Mouse (Mus musculus) CH12F3 (cell line): Measurements from ENCODE around the gene Cables2.

Experiments used
- in situ Hi-C: fragments of 300-500 bp; cut with MboI; formaldehyde crosslinking; loops from 2 replicates; pipeline ENCODE4 v1.14.3; 2020; ENCODE audit warnings: low sequenced_read_pairs

Gene Cables2

DNA sequence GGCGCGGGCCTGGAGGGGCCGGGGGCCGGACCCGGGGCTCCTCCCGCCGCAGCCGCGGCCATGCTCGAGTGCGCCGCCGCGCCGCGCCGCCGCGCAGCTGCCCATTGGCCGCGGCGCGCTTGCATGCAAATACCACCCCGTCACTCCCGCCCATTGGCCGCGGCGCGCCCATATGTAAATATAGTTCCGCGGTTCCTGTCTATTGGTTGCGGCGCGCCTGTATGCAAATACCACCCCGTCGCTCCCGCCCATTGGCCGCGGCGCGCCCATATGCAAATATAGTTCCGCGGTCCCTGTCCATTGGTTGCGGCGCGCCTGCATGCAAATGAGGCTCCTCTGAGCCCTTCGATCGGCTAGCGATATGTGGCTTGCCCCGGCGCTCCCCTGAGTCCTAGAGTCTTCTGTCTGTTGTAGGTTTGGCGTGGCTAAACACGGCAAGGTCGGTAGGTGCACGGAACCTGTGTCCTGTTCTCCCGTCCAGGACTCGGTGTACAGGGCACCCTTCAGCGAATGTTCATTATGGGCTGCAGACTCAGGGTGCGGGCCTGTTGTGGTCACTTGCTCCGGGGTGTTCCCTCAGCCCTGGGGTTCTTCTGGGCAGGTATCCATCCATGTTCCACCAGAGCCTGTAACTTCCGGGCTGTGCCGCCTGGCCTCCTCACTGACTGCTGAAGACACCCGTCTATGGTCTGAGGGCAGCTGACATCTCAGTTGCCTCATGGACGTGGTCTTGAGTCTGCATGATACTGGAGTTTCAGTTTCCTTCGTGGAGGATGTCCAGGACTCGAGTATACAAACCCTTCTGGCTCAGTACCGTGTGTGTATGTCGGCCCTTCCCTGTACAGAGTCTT, at the start of gene Cables2:
Gene Cables2, minus strand, starts transcription at position 103 of the 851 bp plus-strand sequence.
- in situ Hi-C loops = loop anchor here (5.0 kb wide), 1 partner anchor 69 kb away; no protein-coding TSS in a partner anchor

DNA sequence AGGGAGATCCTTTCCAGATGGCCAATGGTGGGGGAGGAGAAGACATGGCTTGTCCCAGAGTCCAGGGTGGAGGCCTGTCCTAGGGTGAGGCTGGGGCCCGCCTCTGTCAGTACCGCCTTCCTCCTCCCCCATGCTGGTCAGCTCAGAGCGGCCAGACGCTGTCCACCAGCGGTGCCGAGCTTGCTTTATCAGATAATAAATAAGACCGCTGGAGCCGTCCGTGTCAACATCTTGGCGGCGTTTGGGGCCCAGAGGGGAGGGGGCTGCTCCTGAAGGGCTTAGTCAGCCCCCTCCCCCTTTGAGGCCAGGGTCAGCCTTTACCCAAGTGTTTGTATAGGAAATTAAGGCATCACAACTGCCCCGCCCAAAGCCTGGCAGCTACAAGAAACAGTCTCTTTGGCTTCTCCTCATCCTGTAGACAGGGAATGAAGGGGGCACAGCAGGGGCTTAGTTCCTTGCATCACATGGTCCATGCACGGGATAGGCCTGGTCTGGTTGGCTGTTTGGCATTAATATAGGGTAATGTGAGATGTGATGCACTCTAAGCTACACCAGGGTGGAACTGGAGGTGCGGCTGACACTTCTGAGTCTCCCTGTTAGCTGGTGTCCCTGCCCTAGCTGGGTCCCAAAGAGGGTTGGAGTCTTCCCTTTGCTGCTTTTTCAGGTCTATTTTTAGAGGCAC, 49.5 kb upstream of the Cables2 start:
- in situ Hi-C loops = no loop called here

DNA sequence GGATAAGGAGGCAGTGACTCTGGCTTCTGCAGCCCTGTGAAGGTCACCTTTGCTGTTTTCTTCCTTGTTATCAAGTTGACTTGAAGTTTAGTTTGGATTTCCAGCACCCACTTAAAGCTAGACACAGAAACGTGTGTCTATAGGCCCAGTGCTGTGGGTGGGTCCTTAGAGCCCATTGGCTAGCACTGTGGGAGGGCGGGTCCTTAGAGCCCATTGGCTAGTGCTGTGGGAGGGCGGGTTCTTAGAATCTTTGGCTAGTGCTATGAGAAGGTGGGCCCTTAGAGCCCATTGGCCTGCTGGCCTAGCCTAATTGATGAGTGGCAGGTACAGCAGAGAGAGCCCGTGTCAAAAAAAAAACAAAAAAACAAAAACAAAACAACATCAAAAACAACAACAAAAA, 46.9 kb upstream of the Cables2 start:
- in situ Hi-C loops = no loop called here

DNA sequence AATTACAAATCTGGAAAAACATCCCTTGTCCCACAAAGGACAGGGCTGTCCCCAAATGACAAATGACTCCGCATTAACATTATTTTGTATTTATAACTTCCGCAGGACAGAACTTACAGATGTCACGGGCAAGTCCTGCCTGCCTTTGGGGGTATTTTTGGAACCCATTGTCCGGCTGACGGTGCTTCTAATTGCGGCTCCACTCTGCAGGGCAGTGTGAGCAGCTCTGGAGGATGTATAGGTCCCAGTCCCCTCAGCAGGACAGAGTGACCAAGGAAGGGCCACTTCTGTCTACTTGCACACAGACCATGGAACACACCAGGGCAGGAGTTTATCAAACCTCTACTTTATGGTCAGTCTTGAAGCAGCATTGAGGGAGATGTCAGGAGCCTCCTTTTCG, 44.3 kb upstream of the Cables2 start:
- in situ Hi-C loops = no loop called here

DNA sequence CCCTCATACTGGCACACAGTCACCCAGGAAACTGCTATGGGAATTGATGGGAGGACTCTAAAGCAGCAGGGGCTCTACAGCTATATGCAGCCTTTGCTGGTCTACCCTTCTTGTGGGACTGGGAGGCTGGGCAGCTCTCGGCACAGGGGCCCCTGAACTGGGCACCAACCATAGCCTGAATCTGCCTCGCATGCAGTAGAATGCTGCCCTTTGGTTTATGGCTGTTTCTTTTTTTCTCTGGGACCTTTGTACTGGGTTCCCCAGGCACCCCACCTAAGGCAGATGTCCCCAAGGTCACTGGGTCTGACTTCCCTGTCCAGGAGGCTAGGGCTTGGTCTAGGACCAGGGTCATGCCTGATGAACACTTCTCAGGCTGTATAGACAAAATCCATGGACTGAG, 41.0 kb upstream of the Cables2 start:
- in situ Hi-C loops = no loop called here

DNA sequence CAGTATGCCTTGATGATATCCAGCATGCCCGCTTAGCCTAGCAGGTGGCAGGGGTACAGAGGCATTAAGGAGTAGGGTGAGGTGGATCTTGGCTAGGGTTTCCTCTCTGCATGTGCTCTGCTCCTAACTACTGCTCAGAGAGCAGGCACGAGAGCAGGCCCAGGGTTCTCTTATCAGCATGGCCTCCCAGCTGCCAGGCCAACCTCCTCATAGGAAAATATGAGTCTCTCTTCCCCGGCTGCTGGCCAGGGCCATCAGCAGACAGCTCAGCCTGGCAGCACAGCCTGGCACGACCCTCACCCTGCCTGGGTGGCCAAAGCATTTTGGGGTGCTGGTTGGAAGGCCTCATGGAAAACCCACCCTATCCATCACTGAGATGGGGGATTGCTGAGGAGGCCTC, 37.9 kb upstream of the Cables2 start:
- in situ Hi-C loops = no loop called here

- in situ Hi-C loops = no loop called here
Measured at GRCm38 (mm10) chr2:180307680-180308079, 34.4 kb upstream of the Cables2 start.

DNA sequence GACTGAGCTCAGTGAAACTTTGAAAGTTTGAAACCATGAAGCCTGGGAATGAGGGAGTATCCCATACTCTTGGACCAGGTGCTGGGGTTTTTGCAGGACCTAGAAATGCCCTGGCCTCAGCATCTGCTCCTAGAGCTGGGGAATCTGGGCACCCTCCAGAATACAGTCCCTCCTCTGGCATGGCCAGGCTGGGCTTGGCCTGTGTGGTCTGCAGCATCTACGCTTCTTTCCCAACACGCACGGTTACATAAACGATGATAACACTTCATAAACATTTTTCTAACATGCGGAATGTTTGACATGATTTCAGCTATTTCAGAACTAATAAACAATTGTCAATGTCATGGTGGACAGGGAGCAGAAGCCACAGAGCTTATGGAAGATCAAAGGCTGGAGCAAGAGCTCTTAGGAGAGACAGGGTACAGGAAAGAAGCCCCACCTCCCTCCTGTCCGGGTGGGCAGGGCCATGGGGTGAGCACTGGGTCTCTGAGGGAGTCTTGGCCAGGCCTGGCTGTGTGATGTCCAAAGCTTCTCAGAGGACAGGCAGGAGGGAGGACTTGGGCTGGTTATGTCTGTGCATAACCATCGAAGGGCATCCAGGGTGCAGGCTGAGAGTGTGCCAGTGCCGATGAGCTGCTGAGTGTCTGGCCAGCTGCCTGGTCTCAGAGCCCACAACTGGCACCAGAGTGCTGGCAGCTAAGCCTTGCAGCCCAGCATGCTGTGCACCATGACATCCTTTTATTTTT, 33.3 kb upstream of the Cables2 start:
- in situ Hi-C loops = no loop called here

- in situ Hi-C loops = no loop called here
Measured at GRCm38 (mm10) chr2:180306009-180306408, 32.7 kb upstream of the Cables2 start.

DNA sequence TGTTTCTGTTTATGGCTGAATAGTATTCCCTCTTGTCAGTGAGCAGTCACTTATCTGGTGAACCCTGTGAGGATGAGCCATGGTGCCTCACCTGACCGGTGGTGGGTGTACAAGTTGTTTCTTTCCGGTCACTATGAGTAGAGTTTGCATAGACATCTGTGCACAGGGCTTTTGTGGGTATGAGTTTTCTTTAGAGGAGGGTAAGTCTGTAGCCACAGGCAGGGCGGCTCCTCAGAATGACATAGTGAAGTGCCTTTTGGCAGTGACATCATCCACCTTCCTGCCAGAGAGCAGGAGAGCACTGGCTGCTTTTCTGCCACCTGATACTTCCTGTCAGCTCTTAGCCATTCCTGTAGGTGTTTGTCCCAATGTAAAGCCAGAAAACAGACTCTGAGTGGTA, 32.2 kb upstream of the Cables2 start:
- in situ Hi-C loops = no loop called here

GRCm38 (mm10) chr2:180304554-180304953, 31.3 kb upstream of the Cables2 start:
- in situ Hi-C loops = no loop called here

DNA sequence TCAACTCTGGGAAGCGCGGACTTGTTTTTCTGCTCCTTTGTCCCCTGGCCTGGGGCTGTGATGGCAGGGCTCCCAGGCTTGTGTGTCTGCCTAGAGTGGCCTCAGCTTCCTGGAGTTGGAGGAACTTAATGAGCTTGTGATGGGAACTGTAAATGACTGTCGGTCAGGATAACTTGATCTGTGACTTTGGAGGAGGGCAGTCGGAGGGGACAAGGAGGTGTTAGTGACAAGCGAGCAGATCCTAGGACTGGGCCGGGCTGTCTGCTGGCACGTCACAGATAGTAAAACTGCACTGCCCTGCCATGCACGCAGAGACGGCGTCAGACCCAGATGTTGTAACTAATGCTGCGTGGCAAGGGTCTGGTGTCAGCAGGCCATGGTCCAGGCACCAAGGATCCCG, 30.2 kb upstream of the Cables2 start:
- in situ Hi-C loops = no loop called here

DNA sequence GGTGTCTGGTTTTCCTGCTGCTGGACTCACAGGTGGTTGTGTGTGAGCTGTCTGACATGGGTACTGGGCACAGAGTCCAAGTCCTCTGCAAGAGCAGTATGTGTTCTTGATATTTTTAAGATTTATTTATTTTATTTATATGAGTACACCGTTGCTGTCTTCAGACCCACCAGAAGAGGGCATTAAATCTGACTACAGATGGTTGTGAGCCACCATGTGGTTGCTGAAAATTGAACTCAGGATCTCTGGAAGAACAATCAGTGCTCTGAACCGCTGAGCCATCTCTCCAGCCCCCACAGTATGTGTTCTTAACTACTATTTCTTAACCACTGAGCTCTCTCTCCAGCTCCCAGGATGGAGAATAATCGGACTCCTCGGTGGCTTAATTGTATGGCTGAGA, 28.9 kb upstream of the Cables2 start:
- in situ Hi-C loops = no loop called here

DNA sequence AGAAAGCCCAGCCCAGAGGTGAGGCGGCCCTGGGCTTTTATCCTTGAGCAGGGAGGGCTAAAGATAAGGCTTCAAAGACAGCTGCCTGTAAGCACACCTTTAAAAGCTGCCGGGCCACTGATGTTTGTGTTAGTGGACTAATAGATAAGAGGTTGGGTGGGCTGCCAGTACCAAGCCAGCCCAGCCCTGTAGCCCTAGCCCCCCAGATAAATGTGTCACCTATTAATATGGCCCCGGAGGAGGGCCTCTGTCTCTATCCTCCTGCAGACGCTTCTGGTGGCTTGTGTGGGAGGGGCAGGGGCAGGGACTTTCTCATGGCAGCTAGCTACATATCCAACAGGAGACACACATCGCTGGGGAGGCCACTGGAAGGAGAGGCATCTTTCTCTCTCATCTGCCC, 27.5 kb upstream of the Cables2 start:
- in situ Hi-C loops = no loop called here

DNA sequence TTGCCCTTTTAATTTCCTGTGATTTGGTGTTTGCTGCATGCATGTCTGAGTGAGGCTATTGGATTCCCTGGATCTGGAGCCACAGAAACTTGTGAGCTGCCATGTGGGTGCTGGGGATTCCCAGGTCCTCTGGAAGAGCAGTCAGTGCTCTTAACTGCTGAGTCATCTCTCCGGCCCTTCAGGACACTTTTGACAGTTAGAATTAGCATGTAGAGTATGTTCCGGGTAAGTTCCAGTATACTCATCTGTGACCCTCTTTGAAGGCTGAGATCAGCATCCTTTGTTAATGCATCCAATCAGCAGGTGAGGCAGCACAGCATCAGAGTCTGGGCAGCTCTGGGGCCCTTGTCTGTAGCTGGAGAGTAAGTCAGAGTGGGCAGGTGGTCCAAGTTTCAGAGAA, 27.0 kb upstream of the Cables2 start:
- in situ Hi-C loops = no loop called here

GRCm38 (mm10) chr2:180292906-180293305, 19.6 kb upstream of the Cables2 start:
- in situ Hi-C loops = no loop called here

- in situ Hi-C loops = no loop called here
Measured at GRCm38 (mm10) chr2:180292026-180292425, 18.7 kb upstream of the Cables2 start.

DNA sequence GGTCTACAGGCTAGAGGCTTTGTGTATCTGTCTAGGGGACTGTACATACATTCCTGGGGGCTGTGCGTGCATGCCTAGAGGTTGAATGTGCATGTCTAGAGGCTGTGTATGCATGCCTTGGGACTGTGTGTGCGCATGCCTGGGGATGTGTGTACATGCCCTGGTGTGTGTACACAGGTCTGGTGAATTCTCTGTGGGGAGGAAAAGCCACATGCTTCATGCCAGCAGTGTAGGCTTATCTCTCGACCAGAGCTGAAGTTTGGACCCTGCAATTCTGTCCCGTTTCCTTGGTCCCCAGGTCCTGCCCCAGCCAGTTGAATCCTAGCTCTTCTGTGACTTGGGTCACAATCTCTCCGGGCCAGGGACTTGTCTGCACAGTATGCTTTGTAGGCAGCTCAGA, 18.3 kb upstream of the Cables2 start:
- in situ Hi-C loops = no loop called here

- in situ Hi-C loops = no loop called here
Measured at GRCm38 (mm10) chr2:180290503-180290902, 17.2 kb upstream of the Cables2 start.

DNA sequence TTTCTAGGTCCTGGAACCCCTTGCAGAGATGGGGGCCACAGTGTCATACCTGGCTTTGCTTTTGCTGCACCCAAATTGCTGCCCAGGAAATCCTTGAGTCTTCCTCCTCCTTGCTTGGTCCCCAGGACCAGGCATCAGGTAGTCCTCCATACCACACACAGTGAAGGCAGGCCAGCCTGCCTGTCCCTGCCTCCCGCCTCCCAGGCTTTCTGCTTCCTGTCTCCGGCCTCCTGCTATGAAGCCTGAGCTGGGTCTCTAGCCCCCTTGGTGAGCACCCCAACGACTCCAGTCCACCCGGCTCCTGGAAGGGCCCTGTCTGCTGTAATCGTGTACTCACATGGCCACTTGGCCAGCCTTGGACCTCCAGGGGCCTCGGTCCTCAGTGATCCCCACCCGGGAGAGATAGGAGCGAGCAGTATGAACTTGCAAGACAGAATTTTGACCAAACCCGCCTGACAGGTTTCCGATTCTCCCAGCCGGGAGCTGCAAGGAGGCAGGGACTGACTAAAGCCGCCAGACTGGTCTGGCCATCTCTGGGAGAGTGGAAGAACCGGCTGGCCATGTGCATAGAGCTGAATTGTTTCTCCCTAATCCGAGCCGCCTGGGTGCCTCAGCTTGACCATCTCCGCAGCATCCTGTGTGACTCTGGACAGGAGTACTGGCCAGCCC, 16.3 kb upstream of the Cables2 start, which contains the start of gene Rbbp8nl:
Gene Rbbp8nl, minus strand, starts transcription at position 440 of the 669 bp plus-strand sequence.
- in situ Hi-C loops = no loop called here

DNA sequence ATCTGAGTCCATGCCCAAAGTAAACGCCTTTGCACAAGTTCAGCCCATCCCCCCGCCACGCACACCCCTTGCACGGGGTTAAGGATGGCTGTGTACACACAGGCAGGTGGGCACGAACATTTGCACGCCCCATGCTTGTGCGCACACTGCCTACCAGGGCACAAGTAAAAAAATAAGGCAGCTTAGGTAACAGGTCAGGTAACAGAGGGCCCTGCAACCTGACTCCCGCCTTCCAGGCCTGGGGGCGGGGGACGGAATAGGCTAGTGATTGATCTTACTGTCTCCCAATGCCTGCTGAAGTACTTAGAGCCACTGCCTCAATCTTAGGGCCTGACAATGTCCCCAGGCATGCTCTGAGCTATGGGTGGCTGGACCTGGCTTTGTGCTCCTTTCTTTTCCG, 15.7 kb upstream of the Cables2 start:
- in situ Hi-C loops = no loop called here
